Mouse (Mus musculus): ENCODE measurements at regions not wholly inside any gene's neighbourhood (a gene's known extent, or its start where the extent isn't known, plus 50 kb on each side); places are given as distances from the start of the nearest gene placed in this dataset.

GRCm38 (mm10) chr16:15473875-15474274 lies 156.6 kb downstream of the Gm21897 start:
- H3K4me2 ChIP-seq (ENCODE audit: low read depth, low read length) = no peak overlapping the region
- no peak overlapping the region for H3K4me3 ChIP-seq (ENCODE audit: low read depth, low read length)
- H3K27ac ChIP-seq (ENCODE audit: low read length) = no peak overlapping the region
- H3K9ac ChIP-seq (ENCODE audit: low read depth, low read length) = no peak overlapping the region
- H3K9me3 ChIP-seq (replicated peaks; ENCODE audit: control insufficient read depth, low read length) = no peaks in the 10 kb centered on the region
- H3K4me1 ChIP-seq (ENCODE audit: control insufficient read depth, low read depth, low read length) = no peaks in the 10 kb centered on the region
- H3K36me3 ChIP-seq (ENCODE audit: control insufficient read depth, insufficient read depth) = no peaks in the 10 kb centered on the region
- H3K27me3 ChIP-seq (ENCODE audit: control insufficient read depth, insufficient read depth, low read depth, low read length) = no peaks in the 10 kb centered on the region
- WGBS (ENCODE audit: insufficient replicate concordance) = 58% methylated on average over 4 of the region's 4 CpGs
- peak; percentile 53 for ATAC-seq (ENCODE audit: low read depth)

GRCm38 (mm10) chr16:15478876-15479275 lies 161.6 kb downstream of the Gm21897 start:
- no peaks in the 10 kb centered on the region for H3K9me3 ChIP-seq (replicated peaks; ENCODE audit: control insufficient read depth, low read length)
- H3K36me3 ChIP-seq (ENCODE audit: control insufficient read depth, insufficient read depth) = no peaks in the 10 kb centered on the region
- no peak for ATAC-seq (ENCODE audit: low read depth)
- no peak overlapping the region for H3K9ac ChIP-seq (ENCODE audit: low read depth, low read length)
- H3K4me3 ChIP-seq (ENCODE audit: low read depth, low read length) = no peak overlapping the region
- H3K27me3 ChIP-seq (ENCODE audit: control insufficient read depth, insufficient read depth, low read depth, low read length) = no peaks in the 10 kb centered on the region
- H3K27ac ChIP-seq (ENCODE audit: low read length) = no peak overlapping the region
- 25% methylated on average over 1 of the region's 1 CpGs for WGBS (ENCODE audit: insufficient replicate concordance)
- no peaks in the 10 kb centered on the region for H3K4me1 ChIP-seq (ENCODE audit: control insufficient read depth, low read depth, low read length)
- H3K4me2 ChIP-seq (ENCODE audit: low read depth, low read length) = no peak overlapping the region

- no peak for ATAC-seq (ENCODE audit: low read depth)
- Histone ChIP-seq H3K4me3 (ENCODE audit: low read depth, low read length) (no peak overlapping the region), H3K36me3 (ENCODE audit: control insufficient read depth, insufficient read depth) (no peaks in the 10 kb centered on the region), H3K4me2 (ENCODE audit: low read depth, low read length) (no peak overlapping the region), H3K9me3 (replicated peaks; ENCODE audit: control insufficient read depth, low read length) (no peaks in the 10 kb centered on the region), H3K4me1 (ENCODE audit: control insufficient read depth, low read depth, low read length) (no peaks in the 10 kb centered on the region), H3K9ac (ENCODE audit: low read depth, low read length) (no peak overlapping the region), H3K27me3 (ENCODE audit: control insufficient read depth, insufficient read depth, low read depth, low read length) (no peaks in the 10 kb centered on the region), H3K27ac (ENCODE audit: low read length) (no peak overlapping the region)
- WGBS (ENCODE audit: insufficient replicate concordance) = 62% methylated on average over 3 of the region's 3 CpGs
These were observed 174.2 kb downstream of the Gm21897 start for GRCm38 (mm10) chr16:15491328-15491999.

GRCm38 (mm10) chr16:15493236-15493635 lies 176.0 kb downstream of the Gm21897 start:
- Histone ChIP-seq H3K4me2 (ENCODE audit: low read depth, low read length) (no peak overlapping the region), H3K9ac (ENCODE audit: low read depth, low read length) (no peak overlapping the region), H3K36me3 (ENCODE audit: control insufficient read depth, insufficient read depth) (no peaks in the 10 kb centered on the region), H3K4me1 (ENCODE audit: control insufficient read depth, low read depth, low read length) (no peaks in the 10 kb centered on the region), H3K27ac (ENCODE audit: low read length) (no peak overlapping the region), H3K9me3 (replicated peaks; ENCODE audit: control insufficient read depth, low read length) (no peaks in the 10 kb centered on the region), H3K4me3 (ENCODE audit: low read depth, low read length) (no peak overlapping the region), H3K27me3 (ENCODE audit: control insufficient read depth, insufficient read depth, low read depth, low read length) (no peaks in the 10 kb centered on the region)
- 45% methylated on average over 2 of the region's 2 CpGs for WGBS (ENCODE audit: insufficient replicate concordance)
- no peak for ATAC-seq (ENCODE audit: low read depth)
